Mouse (Mus musculus): ENCODE data around the gene Zmiz2.

- TF ChIP-seq EP300 (IDR thresholded peaks at IDR 0.05; ENCODE audit: low read depth) = no peak
- TF ChIP-seq CTCF (IDR thresholded peaks at IDR 0.05; ENCODE audit: low read depth) = no peak
Observed at GRCm38 (mm10) chr11:6349586-6349985, 39.3 kb upstream of the Zmiz2 start.
